Mouse (Mus musculus) brain, embryonic 14.5 days (tissue): Measurements from ENCODE around the gene Gm13030.

Source experiments
- CTCF ChIP-seq: fragments of 200-500 bp; IDR thresholded peaks from 2 replicates; pipeline ENCODE4 v1.5.1; 2012; ENCODE audit warnings: inconsistent platforms, mild to moderate bottlenecking, moderate library complexity, borderline replicate concordance; ENCODE audit not compliant: insufficient read depth, insufficient read length; ENCODE audit errors: extremely low read depth
- POLR2A ChIP-seq: fragments of 200-500 bp; IDR thresholded peaks from 2 replicates; pipeline ENCODE4 v1.6.1; 2012; ENCODE audit warnings: mild to moderate bottlenecking, inconsistent platforms, borderline replicate concordance; ENCODE audit not compliant: poor library complexity, insufficient read depth, insufficient read length, severe bottlenecking; ENCODE audit errors: extremely low read depth

- TF ChIP-seq CTCF (no peak), POLR2A (no peak)
Measured at GRCm38 (mm10) chr4:138889635-138890034, 15.9 kb upstream of the Gm13030 start.
